Mouse (Mus musculus) testis, adult 2 months (tissue): ENCODE data around the gene Mre11a. TPM values are rescaled to one million over a fixed set of nuclear protein-coding genes. Genes with fewer than 3 reads are reported as not detected.

Experiments
- H3K27ac ChIP-seq: fragments of 200-500 bp; 2 replicates; pipeline ENCODE4 v1.5.1; 2012; ENCODE audit warnings: low read depth, low read length; ENCODE audit not compliant: control insufficient read depth, insufficient read depth
- H3K27me3 ChIP-seq: fragments of 200-500 bp; 2 replicates; pipeline ENCODE4 v1.6.1; 2012; ENCODE audit warnings: mild to moderate bottlenecking, low read length, moderate library complexity; ENCODE audit not compliant: control insufficient read depth, insufficient read depth
- H3K36me3 ChIP-seq: fragments of 200-500 bp; 2 replicates; pipeline ENCODE4 v1.6.1; 2012; ENCODE audit warnings: mild to moderate bottlenecking, low read length; ENCODE audit not compliant: control insufficient read depth, insufficient read depth
- H3K4me1 ChIP-seq: fragments of 200-500 bp; 2 replicates; pipeline ENCODE4 v1.6.1; 2012; ENCODE audit warnings: low read length; ENCODE audit not compliant: control insufficient read depth, insufficient read depth
- H3K4me3 ChIP-seq: fragments of 200-500 bp; 2 replicates; pipeline ENCODE4 v1.5.1; 2012; ENCODE audit warnings: low read depth, mild to moderate bottlenecking, low read length, moderate library complexity, mixed read lengths; ENCODE audit not compliant: control insufficient read depth
- CTCF ChIP-seq: fragments of 200-500 bp; IDR thresholded peaks from 2 replicates; pipeline ENCODE4 v1.5.1; 2012; ENCODE audit warnings: low read depth, mild to moderate bottlenecking, inconsistent platforms, low read length, moderate library complexity; ENCODE audit not compliant: control insufficient read depth, insufficient read depth, insufficient replicate concordance
- POLR2A ChIP-seq: fragments of 200-500 bp; IDR thresholded peaks from 2 replicates; pipeline ENCODE4 v1.6.1; 2012; ENCODE audit warnings: low read depth, mild to moderate bottlenecking, inconsistent platforms, low read length, moderate library complexity; ENCODE audit not compliant: control insufficient read depth
- polyA plus RNA-seq: library from polyadenylated mRNA; depleted of rRNA; stranded (reverse); fragments of >200 nt; gene quantifications from 2 replicates; pipeline ENCODE4 v1.2.3, GENCODE M21; 2012

Gene Mre11a
- polyA plus RNA-seq, 1 experiment = 11.0 TPM

GRCm38 (mm10) chr9:14824840-14825239 is 40.4 kb downstream of the Mre11a start:
- Histone ChIP-seq H3K4me1 (no peaks in the 10 kb centered on the region), H3K4me3 (no peak overlapping the region), H3K36me3 (peaks cover under 1% of the 10 kb centered on the region), H3K27me3 (no peaks in the 10 kb centered on the region), H3K27ac (no peak overlapping the region)
- TF ChIP-seq POLR2A (no peak), CTCF (no peak)

DNA sequence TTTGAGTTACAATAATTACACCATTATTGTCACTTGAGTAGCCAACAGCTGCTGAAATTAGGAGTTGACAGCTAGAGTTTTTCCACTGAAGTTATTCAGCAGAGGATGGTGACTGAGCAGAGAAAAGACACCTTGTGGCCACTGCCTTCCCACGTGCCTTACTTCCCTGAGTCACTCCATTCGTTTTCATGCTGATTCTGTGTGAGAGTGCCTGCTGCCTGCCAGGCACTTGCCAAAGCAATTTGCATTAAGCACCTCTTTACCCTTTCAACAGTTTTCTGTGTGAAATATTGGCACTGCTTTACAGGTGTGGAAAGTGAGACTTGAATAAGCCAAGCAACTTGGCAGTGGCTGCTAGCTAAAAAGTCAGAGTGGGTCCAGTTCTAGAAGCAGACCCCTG is 43.4 kb downstream of the Mre11a start:
- H3K36me3 ChIP-seq = peaks cover 1% of the 10 kb centered on the region
- H3K4me1 ChIP-seq = no peaks in the 10 kb centered on the region
- TF ChIP-seq CTCF (no peak), POLR2A (no peak)
- no peaks in the 10 kb centered on the region for H3K27me3 ChIP-seq
- H3K27ac ChIP-seq = no peak overlapping the region
- H3K4me3 ChIP-seq = no peak overlapping the region

GRCm38 (mm10) chr9:14832046-14832445 is 47.6 kb downstream of the Mre11a start:
- Histone ChIP-seq H3K27ac (no peak overlapping the region), H3K36me3 (peaks cover 1% of the 10 kb centered on the region), H3K27me3 (no peaks in the 10 kb centered on the region), H3K4me3 (no peak overlapping the region), H3K4me1 (no peaks in the 10 kb centered on the region)
- TF ChIP-seq POLR2A = no peak
- no peak for TF ChIP-seq CTCF

DNA sequence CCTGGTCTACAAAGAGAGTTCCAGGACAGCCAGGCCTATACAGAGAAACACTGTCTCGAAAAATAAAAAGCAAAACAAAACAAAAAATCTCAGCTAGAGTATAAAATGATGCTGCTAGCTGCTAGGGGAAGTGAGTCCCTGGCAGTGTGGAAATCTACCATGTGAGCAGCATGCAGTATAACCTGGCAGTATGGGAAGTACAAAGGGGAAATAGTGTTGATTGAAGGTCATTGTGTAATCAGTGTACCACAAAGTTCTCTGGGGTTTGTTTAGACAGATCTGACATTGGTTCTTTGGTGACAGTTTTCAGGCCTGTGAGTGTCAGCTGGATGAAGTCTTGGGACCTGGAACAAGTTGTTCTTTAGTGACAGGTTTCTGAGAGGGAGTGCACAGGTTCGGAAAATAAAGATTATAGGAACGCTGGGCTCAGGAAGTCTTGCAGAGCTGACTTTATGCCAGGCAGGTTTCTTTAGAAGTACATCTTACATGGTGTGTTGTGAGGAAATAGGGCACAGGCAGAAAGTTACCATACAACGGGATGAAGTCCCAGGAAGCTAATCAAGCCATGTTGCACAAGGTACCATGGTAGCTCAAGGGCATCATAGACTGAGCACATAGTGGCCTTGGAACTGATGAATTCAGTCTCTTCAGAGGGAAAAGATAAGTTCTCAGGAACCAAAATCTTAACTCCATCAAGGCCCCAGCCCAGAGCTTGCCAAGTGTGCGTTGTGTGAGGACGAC is 51.1 kb downstream of the Mre11a start:
- H3K36me3 ChIP-seq = no peaks in the 10 kb centered on the region
- no peaks in the 10 kb centered on the region for H3K27me3 ChIP-seq
- TF ChIP-seq POLR2A (no peak), CTCF (no peak)

GRCm38 (mm10) chr9:14839527-14839926 is 55.1 kb downstream of the Mre11a start:
- TF ChIP-seq CTCF = no peak
- no peak for TF ChIP-seq POLR2A
- H3K27ac ChIP-seq = no peak overlapping the region
- H3K36me3 ChIP-seq = no peaks in the 10 kb centered on the region
- no peaks in the 10 kb centered on the region for H3K4me1 ChIP-seq
- no peak overlapping the region for H3K4me3 ChIP-seq
- no peaks in the 10 kb centered on the region for H3K27me3 ChIP-seq

More for the DNA sequence above, 51.1 kb downstream of the Mre11a start:
- Histone ChIP-seq H3K4me1 (no peaks in the 10 kb centered on the region), H3K4me3 (no peak overlapping the region), H3K27ac (no peak overlapping the region)

DNA sequence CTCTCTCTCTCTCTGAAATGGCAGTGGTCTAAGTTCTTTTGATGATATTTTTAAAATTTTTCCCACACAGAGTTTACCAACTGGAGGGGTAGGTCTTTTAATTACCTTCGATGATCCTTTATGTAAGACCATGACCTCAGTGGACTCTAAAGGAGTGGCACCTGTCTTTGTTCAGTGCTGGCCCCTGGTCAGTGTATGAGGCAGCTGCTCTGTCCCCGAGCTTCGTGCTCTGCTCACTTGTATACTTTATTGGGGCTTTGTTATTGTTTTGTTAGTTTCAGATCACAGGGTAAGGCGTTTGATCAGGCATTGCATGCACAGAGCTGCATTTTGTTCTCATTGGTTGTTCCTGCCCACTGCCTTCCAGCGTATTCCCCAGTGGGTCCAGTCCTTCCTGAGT is 55.5 kb downstream of the Mre11a start:
- Histone ChIP-seq H3K4me1 (no peaks in the 10 kb centered on the region), H3K4me3 (no peak overlapping the region), H3K36me3 (no peaks in the 10 kb centered on the region), H3K27ac (no peak overlapping the region), H3K27me3 (no peaks in the 10 kb centered on the region)
- TF ChIP-seq POLR2A (no peak), CTCF (no peak)

DNA sequence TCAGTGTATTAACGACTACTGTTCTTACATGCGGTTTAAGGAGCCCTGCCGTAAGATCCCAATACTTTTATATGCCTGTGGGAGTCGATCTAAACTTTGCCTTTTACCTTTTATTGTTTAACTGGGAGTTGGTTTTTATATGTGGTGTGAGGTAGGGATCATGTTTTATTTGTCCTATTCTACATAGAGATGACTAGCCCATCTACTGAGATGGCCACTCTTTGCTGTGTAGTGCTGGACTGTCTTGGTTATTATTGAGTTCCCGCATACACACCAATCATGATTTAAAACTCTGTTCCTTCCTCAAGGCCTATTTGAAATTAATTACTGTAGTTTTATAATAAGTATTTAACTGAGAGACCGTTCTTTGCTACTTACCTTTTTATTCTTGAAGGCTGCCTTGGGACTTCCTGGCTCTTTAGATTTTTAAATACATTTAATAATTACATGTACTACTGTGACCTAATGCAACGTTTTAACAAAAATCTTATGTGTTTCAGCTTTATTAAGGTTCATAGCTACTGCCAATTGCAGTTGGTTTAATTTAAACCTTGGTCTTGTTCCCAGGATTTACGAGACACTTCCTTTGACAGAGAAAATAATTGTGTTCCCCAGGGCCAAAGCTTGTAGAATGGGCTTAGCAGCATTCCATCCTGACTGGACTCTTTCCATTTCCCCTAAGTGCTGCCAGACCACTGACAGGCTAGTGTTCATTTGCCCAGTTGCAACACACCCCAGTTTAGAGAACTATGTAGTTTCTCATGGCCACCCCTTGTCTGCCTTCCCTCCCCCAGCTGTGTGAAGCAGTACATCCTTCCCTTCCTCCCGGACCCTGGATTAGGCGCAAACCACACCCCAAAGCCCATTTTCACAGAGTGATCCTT is 57.7 kb downstream of the Mre11a start:
- Histone ChIP-seq H3K4me3 (no peak overlapping the region), H3K36me3 (no peaks in the 10 kb centered on the region), H3K27me3 (no peaks in the 10 kb centered on the region), H3K27ac (no peak overlapping the region), H3K4me1 (peaks cover 4% of the 10 kb centered on the region)
- TF ChIP-seq POLR2A (no peak), CTCF (no peak)
